Mouse (Mus musculus) liver, adult 2 months (tissue): ENCODE results near the gene Ccdc134. TPM values are rescaled to one million over a fixed set of nuclear protein-coding genes. Genes with fewer than 3 reads are reported as not detected.
"Not testable (repeated sequence)": the region's sequence is repeated elsewhere in the genome, so short reads cannot be mapped to it uniquely, and the experiment has no call there.

Experiments
- DNase-seq: peaks from one replicate; pipeline ENCODE4 v3.0.0-alpha.2; 2011; ENCODE audit warnings: low read depth, low spot score; ENCODE audit errors: extremely low read depth
- H3K27ac ChIP-seq: fragments of 200-500 bp; replicated peaks from 2 replicates; pipeline ENCODE4 v1.5.1; 2012; ENCODE audit warnings: low read depth, mild to moderate bottlenecking, control low read depth, inconsistent platforms, low read length; ENCODE audit not compliant: insufficient read depth
- H3K27me3 ChIP-seq: fragments of 200-500 bp; 2 replicates; pipeline ENCODE4 v1.6.1; 2012; ENCODE audit warnings: mild to moderate bottlenecking, moderate library complexity, low read length, inconsistent platforms; ENCODE audit not compliant: control insufficient read depth, insufficient read depth
- H3K36me3 ChIP-seq: fragments of 200-500 bp; 2 replicates; pipeline ENCODE4 v1.6.1; 2012; ENCODE audit warnings: low read length, inconsistent platforms; ENCODE audit not compliant: control insufficient read depth, insufficient read depth
- H3K4me1 ChIP-seq: fragments of 200-500 bp; 2 replicates; pipeline ENCODE4 v1.6.1; 2011; ENCODE audit warnings: low read length; ENCODE audit not compliant: control insufficient read depth, insufficient read depth
- H3K4me3 ChIP-seq: fragments of 200-500 bp; 2 replicates; pipeline ENCODE4 v1.5.1; 2011; ENCODE audit warnings: low read depth, mild to moderate bottlenecking, control low read depth, low read length, moderate library complexity; ENCODE audit not compliant: insufficient read depth
- H3K79me2 ChIP-seq: fragments of 200-500 bp; 2 replicates; pipeline ENCODE4 v1.6.1; 2012; ENCODE audit warnings: inconsistent platforms, mild to moderate bottlenecking, low read length, moderate library complexity; ENCODE audit not compliant: control insufficient read depth, insufficient read depth
- H3K9ac ChIP-seq: fragments of 200-500 bp; 2 replicates; pipeline ENCODE4 v1.6.1; 2012; ENCODE audit warnings: low read depth, mild to moderate bottlenecking, control low read depth, inconsistent platforms, low read length
- CTCF ChIP-seq: fragments of 200-500 bp; IDR thresholded peaks from 2 replicates; pipeline ENCODE4 v1.5.1; 2011; ENCODE audit warnings: low read depth, low read length, control low read depth
- POLR2A ChIP-seq: fragments of 200-500 bp; IDR thresholded peaks from 2 replicates; pipeline ENCODE4 v1.6.1; 2011; ENCODE audit warnings: low read length, control low read depth; ENCODE audit not compliant: insufficient read depth; ENCODE audit errors: extremely low read depth
- WGBS: fragments of 180-500 bp; shearing (Covaris S2); methylation state at CpG from one replicate; pipeline ENCODE4 v1.1.7; 2018; 5-methylcytosine and 5-hydroxymethylcytosine counted together
- polyA plus RNA-seq: library from polyadenylated mRNA; depleted of rRNA; stranded (reverse); fragments of >200 nt; gene quantifications from 2 replicates; pipeline ENCODE4 v1.2.3, GENCODE M21; 2012
- total RNA-seq: library from RNA; depleted of rRNA; stranded (reverse); fragments of >200 nt; gene quantifications from 2 replicates; pipeline ENCODE4 v1.2.3, GENCODE M21; 2014

Ccdc134 gene
- total and polyA plus RNA-seq, 2 experiments: 1.8 to 8.2 TPM

DNA sequence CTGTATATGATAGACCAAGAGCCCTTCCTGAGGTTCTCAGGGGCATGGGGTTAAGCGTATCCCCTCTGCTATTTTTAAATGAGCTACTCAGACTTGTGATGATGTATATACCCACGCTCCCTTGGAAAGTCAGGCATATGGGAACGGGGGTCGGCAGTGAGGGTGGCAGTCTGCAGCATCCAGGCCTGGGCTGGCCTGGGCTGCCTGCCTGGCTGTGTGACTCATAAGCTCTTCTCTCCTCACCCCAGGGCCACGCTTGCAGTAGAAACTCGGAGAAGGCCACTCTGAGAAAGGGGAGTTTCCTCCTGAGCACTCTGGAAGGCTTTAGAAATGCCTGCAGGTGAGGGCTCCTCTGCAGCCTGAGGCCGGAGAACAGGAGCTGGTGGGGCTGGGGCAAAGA, 36.7 kb upstream of the Ccdc134 start:
- Histone ChIP-seq H3K36me3 (no peaks in the 10 kb centered on the region), H3K4me3 (no peak overlapping the region), H3K27ac (no peak overlapping the region), H3K4me1 (no peaks in the 10 kb centered on the region), H3K9ac (no peak overlapping the region), H3K79me2 (no peaks in the 10 kb centered on the region), H3K27me3 (0 out of 2 replicates have a peak, but pooled peaks cover 2% of the 10 kb centered on the region)
- WGBS: 75% methylated on average over 7 of the region's 7 CpGs
- TF ChIP-seq CTCF (no peak), POLR2A (no peak)
- no peak for DNase-seq

DNA sequence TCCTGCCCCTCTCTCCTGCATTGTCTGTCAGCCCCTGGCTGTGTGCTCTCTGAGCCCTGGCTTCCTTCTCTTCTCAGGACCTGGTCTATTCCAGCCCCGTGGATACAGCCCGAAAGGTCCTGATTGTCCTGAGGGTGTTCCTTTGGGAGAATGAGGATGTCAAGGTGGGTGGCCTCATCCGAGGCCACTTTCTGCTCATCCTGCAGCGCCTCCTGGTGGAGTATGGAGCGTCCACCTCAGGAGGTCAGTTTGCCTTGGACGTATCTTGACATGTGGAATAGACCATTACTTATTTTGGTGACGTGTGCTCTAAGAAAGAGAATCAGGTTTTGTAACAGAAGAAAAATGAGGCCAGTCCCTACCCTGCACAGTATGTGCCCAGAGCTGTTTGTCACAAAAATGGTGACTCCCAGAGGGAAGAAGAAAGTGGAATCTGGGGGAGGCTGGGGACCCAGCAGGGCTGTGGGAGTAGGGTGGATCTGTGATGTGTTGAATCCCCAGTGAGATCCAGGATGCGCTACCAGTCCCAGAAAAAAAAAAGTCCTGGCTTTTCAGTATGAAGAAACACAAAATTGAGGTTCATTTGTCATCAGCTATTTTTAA, 20.7 kb upstream of the Ccdc134 start:
- H3K27me3 ChIP-seq: no peaks in the 10 kb centered on the region
- WGBS: 34% methylated on average over 8 of the region's 8 CpGs
- no peak for DNase-seq

DNA sequence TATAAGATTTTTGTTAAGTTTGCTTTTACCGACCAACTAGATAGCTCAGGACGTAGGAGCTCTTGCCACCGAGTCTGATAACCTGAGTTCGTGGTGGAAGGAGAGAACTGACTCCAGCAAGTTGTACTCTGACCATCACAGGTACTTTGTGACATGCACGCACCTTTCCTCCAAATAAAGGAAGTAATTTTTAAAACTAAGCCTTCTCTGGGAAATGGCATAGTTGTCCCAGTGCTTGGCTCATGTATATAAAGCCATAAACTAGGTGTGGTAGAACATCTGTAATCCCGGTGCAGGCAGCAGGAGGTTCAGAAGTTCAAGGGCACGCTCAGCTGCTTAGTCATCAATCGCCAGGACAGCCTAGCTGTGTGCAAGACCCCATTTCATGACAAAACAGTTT, 7.2 kb upstream of the Ccdc134 start:
- H3K4me3 ChIP-seq: no peak overlapping the region
- 85% methylated on average over 8 of the region's 8 CpGs for WGBS

More for the DNA sequence above, 20.7 kb upstream of the Ccdc134 start:
- Histone ChIP-seq H3K9ac (no peak overlapping the region), H3K36me3 (no peaks in the 10 kb centered on the region), H3K27ac (no peak overlapping the region), H3K79me2 (no peaks in the 10 kb centered on the region), H3K4me3 (no peak overlapping the region), H3K4me1 (no peaks in the 10 kb centered on the region)
- TF ChIP-seq POLR2A: no peak
- peak; percentile 75 for TF ChIP-seq CTCF

GRCm38 (mm10) chr15:82126690-82127089, 1.0 kb upstream of the Ccdc134 start:
- H3K27me3 ChIP-seq, H3K4me1 ChIP-seq, H3K27ac ChIP-seq, H3K9ac ChIP-seq, H3K4me3 ChIP-seq, H3K36me3 ChIP-seq, H3K79me2 ChIP-seq, DNase-seq: not testable (repeated sequence)
- 84% methylated on average over 4 of the region's 4 CpGs for WGBS

More for the DNA sequence above, 7.2 kb upstream of the Ccdc134 start:
- Histone ChIP-seq H3K36me3 (no peaks in the 10 kb centered on the region), H3K9ac (no peak overlapping the region), H3K27me3 (no peaks in the 10 kb centered on the region), H3K4me1 (no peaks in the 10 kb centered on the region), H3K79me2 (no peaks in the 10 kb centered on the region), H3K27ac (no peak overlapping the region)
- TF ChIP-seq POLR2A (no peak), CTCF (no peak)
- DNase-seq: no peak

DNA sequence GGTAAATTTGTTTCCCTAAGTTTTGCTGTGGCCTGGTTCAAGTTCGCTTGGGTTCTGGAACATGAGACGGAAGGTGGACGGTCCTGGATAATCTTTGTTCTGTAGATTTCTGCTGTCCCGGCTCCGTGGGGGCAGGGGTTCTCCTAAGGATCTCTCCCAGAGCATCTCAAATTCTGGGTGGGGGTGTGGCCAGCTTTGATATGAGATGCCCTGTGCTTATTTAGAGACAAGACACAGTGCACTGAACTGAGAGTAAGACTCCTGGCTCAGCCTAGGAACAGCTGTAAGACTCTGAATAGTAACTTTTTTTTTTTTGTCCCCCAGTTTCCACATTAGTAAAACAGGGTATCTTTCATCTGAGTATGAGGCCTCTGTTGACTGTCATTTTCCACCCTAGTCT, 676 bp downstream of the Ccdc134 start:
- Histone ChIP-seq H3K79me2 (no peaks in the 10 kb centered on the region), H3K9ac (peak overlapping the region; percentile 92), H3K36me3 (no peaks in the 10 kb centered on the region), H3K27me3 (no peaks in the 10 kb centered on the region), H3K4me3 (peak overlapping the region; percentile 92), H3K27ac (no peak overlapping the region; the same call in 1 of the 2 replicates), H3K4me1 (peaks cover 2% of the 10 kb centered on the region; the same call in 1 of the 2 replicates)
- no peak for DNase-seq
- TF ChIP-seq CTCF (no peak), POLR2A (no peak)
- under 1% methylated on average over 5 of the region's 5 CpGs for WGBS

- WGBS: 89% methylated on average over 7 of the region's 7 CpGs
- Histone ChIP-seq H3K79me2 (no peaks in the 10 kb centered on the region), H3K27ac (no peak overlapping the region), H3K36me3 (no peaks in the 10 kb centered on the region), H3K27me3 (no peaks in the 10 kb centered on the region), H3K4me3 (no peak overlapping the region), H3K4me1 (peaks cover 2% of the 10 kb centered on the region; the same call in 1 of the 2 replicates), H3K9ac (no peak overlapping the region)
- no peak for DNase-seq
- TF ChIP-seq CTCF (no peak), POLR2A (no peak)
Measured at GRCm38 (mm10) chr15:82130599-82130998, 2.9 kb downstream of the Ccdc134 start.
